In genomic region chr17:83872806-83873348, GRCm38 (mm10) we compare ENCODE assay signal across 8 mouse cellular contexts. TPM values are rescaled to one million over a fixed set of nuclear protein-coding genes. Genes with fewer than 3 reads are reported as not detected.
DNase-seq lines count a peak whose midpoint lies in the region; ATAC-seq and TF ChIP-seq lines count a peak whose summit lies in the region.

No protein-coding gene starts in this region.

- peak overlapping the region; percentile 12; the same call in 1 of the 2 replicates for H3K4me2 ChIP-seq in forebrain, embryonic 14.5 days (ENCODE audit: low read length)

- no peak overlapping the region for H3K27ac ChIP-seq in ES-Bruce4 (ENCODE audit: insufficient read depth, low read length)
- H3K27ac ChIP-seq in forebrain, embryonic 14.5 days (ENCODE audit: low read depth, low read length), result no peak overlapping the region

- H3K9ac ChIP-seq in ES-Bruce4 (ENCODE audit: low read depth, poor library complexity, severe bottlenecking), result no peak overlapping the region
- no peak overlapping the region for H3K9ac ChIP-seq in forebrain, embryonic 14.5 days (ENCODE audit: low read length)

- DNase-seq in forebrain, embryonic 14.5 days (ENCODE audit: low spot score), result peak; percentile 93
- peak; percentile 86 to 87 for DNase-seq in heart, postnatal 10 days
- peak; percentile 89 to 91 for DNase-seq in kidney, postnatal 4 days
- DNase-seq in lung, adult 2 months, result peak; percentile 77
- peak; percentile 74 for DNase-seq in testis, postnatal 14 days (ENCODE audit: low spot score)

- H3K27me3 ChIP-seq in ES-Bruce4 (ENCODE audit: control insufficient read depth, insufficient read depth, low read length, poor library complexity, severe bottlenecking), result no peaks in the 10 kb centered on the region
- H3K27me3 ChIP-seq in forebrain, embryonic 14.5 days (replicated peaks; ENCODE audit: control insufficient read depth, insufficient read depth, low read length), result no peaks in the 10 kb centered on the region

- no peak for TF ChIP-seq EP300 in ES-Bruce4 (IDR thresholded peaks at IDR 0.05; ENCODE audit: insufficient read depth, low read depth, low read length)

- no peaks in the 10 kb centered on the region; the same call in 1 of the 2 replicates for H3K36me3 ChIP-seq in ES-Bruce4 (ENCODE audit: control insufficient read depth, insufficient read depth, low read length, poor library complexity, severe bottlenecking)
- no peaks in the 10 kb centered on the region for H3K36me3 ChIP-seq in forebrain, embryonic 14.5 days (ENCODE audit: control insufficient read depth, insufficient read depth, low read length)

- no peak for TF ChIP-seq POLR2A in ES-Bruce4 (IDR thresholded peaks at IDR 0.05; ENCODE audit: insufficient read depth, low read length)
- TF ChIP-seq POLR2A in lung, adult 2 months (IDR thresholded peaks at IDR 0.05; ENCODE audit: borderline replicate concordance, extremely low read depth, low read depth, low read length), result no peak

- peak; percentile 95 for TF ChIP-seq CTCF in ES-Bruce4 (IDR thresholded peaks at IDR 0.05; ENCODE audit: low read depth, low read length)
- TF ChIP-seq CTCF in lung, adult 2 months (IDR thresholded peaks at IDR 0.05; ENCODE audit: insufficient read depth, low read length), result peak; percentile 96

- peak; percentile 86 for ATAC-seq in cerebellum, adult (ENCODE audit: insufficient number of reproducible peaks, low FRiP score, low TSS enrichment)
- peak; percentile 75 for ATAC-seq in forebrain, embryonic 14.5 days
- ATAC-seq in neutrophil, adult 5-6 weeks (ENCODE audit: extremely low read depth, insufficient number of reproducible peaks, low FRiP score, poor library complexity, severe bottlenecking), result peak; percentile 84

- no peak overlapping the region for H3K4me3 ChIP-seq in ES-Bruce4 (ENCODE audit: low read depth, low read length)
- no peak overlapping the region for H3K4me3 ChIP-seq in forebrain, embryonic 14.5 days (ENCODE audit: low read depth, low read length)
- no peak overlapping the region for H3K4me3 ChIP-seq in lung, adult 2 months (replicated peaks; ENCODE audit: extremely low read depth, low read depth, low read length)

- WGBS in forebrain, embryonic 14.5 days, result 20% methylated on average over 14 of the region's 14 CpGs
- WGBS in lung, adult 2 months, result 13% methylated on average over 14 of the region's 14 CpGs

- H3K9me3 ChIP-seq in ES-Bruce4 (replicated peaks; ENCODE audit: control insufficient read depth, insufficient read depth, low read length, poor library complexity, severe bottlenecking), result no peaks in the 10 kb centered on the region
- no peaks in the 10 kb centered on the region for H3K9me3 ChIP-seq in forebrain, embryonic 14.5 days (replicated peaks; ENCODE audit: control insufficient read depth, low read length)

- intact Hi-C loops in heart, postnatal 10 days (cut with DNase I), result loop anchor here (2.0 to 5.0 kb wide), 2 partner anchors 514 to 608 kb away; no protein-coding TSS in a partner anchor

- H3K4me1 ChIP-seq in ES-Bruce4 (ENCODE audit: control insufficient read depth, insufficient read depth, low read length), result no peaks in the 10 kb centered on the region
- H3K4me1 ChIP-seq in forebrain, embryonic 14.5 days (ENCODE audit: control insufficient read depth, insufficient read depth, low read length), result no peaks in the 10 kb centered on the region
- H3K4me1 ChIP-seq in lung, adult 2 months (ENCODE audit: control insufficient read depth, insufficient read depth, low read length), result no peaks in the 10 kb centered on the region

RNA-seq across cellular contexts. Expression of gene Haao, which starts 25.1 kb away (rescaled TPM):
- 0.50 and 0.55 TPM in 2 replicates for polyA plus RNA-seq in ES-Bruce4 (2011; ENCODE audit: insufficient read depth, insufficient read length, low read depth, missing spikeins)
- polyA plus RNA-seq in forebrain, embryonic 14.5 days (2014; fragmentation: Nextera tagmentation; extraction: Ambion mirVana), result 0.53 TPM in 1 of 2 replicates, not detected in the other
- not detected for total RNA-seq in heart, postnatal 10 days (2021)
- 8.2 and 9.6 TPM in 2 replicates for polyA plus RNA-seq in lung, adult 2 months (2012; rRNA removed)
- 226 and 235 TPM in 2 replicates for total RNA-seq in neutrophil, adult 5-6 weeks (2017)
